Mouse (Mus musculus) spleen, adult 18-20 months (tissue): ENCODE measurements around the gene Srrm2.

ENCODE experiments used
- DNase-seq, 2 experiments: peaks; one replicate each; pipeline ENCODE4 v3.0.0; 2022; ENCODE audit warnings: mixed read lengths in 2 of 2

Gene Srrm2

GRCm38 (mm10) chr17:23862926-23863325 is 72.6 kb downstream of the Srrm2 start:
- no peak for DNase-seq

GRCm38 (mm10) chr17:23867756-23868155 is 77.4 kb downstream of the Srrm2 start, which contains the start of gene Prss21:
TSS of gene Prss21 (plus strand) at chr17:23868056.
- DNase-seq: no peak

GRCm38 (mm10) chr17:23868513-23868912 is 78.2 kb downstream of the Srrm2 start:
- no peak for DNase-seq
